Mouse (Mus musculus): ENCODE measurements at regions not wholly inside any gene's neighbourhood (a gene's known extent, or its start where the extent isn't known, plus 50 kb on each side); places are given as distances from the start of the nearest gene placed in this dataset.
A peak's percentile ranks its signal among the peaks of the same experiment; 100 is the strongest.

DNA sequence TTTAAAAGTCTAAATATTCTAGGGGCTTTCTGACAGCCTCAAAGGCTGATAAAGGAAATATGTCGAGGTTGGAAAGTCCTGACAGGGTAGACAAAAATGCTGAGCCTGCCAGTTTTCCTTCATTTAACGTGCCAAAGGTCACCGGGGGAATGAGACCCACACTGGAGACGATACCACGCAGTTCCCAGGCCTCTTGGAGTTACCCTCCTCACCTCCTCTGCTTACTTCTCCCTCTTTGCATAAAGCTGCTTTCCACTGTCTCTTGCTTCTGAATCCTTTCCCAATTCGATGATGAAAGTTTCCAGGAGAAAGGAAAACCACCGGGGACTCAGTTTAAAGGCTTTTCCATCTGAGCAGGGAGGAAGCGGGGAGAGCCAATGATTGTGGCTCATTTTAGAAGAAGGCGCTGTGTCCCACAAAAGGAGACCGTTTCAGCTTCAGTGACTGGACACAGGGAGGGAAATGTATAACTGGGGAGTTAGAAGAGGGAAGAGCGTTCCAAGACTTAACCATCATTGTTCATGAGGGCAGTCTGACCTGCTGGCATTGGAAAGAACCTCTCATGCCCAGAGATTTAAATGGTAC lies 243.2 kb upstream of the Fn1 start:
- DNase-seq = no peak

DNA sequence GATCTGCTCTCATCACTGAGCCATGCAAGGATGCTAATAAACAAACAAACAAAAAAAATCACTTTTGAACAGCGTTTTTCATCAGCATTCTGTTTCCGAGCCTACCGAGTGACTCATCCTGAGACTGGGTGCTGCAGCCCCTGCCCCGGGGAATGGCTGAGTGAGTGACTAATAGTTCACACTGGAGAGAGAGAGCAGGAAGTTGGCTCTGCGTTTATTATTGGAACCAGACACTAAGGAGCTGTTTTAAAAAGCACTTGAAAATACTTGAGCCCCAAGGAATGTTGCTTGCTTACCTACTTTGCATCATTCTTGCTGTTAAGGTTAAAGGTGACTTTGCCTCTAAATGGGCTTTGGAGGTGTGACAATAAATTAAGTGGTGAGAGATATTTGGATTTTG lies 240.6 kb upstream of the Fn1 start:
- no peak for DNase-seq

DNA sequence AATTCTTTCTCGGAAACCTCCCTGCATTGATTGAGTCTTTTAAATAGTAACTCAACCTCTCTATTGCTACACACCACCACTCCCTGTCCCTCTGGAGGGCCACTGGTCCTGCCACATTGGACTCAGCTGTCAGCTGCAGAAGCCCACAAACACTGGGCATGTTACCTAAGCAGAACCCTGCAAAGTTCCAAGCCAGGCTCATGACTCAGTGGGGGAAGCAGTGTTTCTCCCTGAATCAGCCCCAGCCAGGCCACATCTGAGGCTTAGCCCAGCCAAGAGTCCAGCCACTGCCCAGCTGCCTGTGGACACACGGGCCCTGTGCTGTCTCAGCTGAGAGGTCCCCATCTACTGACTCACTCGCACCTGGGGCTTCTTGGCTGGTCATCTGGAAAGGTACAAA lies 234.8 kb upstream of the Fn1 start:
- no peak for DNase-seq

DNA sequence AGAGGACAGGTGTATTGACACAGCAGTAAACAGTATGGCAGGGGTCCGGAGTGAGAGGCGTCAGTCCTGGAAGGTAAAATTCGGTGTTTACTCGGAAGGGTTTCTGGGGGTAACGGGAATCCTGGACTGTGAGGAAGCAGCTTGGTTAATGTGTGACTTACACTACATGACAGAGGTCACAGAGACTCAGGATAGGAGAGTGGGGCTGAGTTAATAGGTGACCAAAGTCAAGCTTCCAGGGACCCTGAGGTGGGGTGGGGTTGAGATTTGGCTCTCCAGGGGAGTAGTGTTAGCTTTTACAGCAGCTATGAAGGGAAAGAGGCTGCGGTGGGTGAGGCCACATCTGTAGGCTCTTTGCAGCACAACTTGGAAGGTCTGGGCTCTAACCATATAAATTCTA lies 233.9 kb upstream of the Fn1 start:
- DNase-seq = no peak

DNA sequence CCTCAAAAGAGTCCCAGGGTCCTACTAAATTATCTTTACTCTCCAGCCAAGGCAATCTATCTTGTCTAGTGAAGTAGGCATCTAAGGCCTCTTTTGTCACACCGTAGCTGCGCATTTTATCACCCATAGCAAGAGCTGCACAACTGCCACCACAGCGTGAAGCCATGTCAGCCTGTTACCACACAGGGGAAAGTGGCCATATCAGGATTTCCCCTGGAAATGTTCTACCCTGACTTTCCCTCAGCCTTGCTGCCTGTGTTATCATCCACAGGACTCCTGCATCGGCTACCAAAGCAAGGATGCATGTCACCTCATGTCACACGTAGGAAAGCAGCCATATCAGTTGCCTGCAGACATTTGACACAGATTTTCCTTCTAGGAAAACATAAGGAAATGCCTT lies 233.2 kb upstream of the Fn1 start:
- DNase-seq = no peak

DNA sequence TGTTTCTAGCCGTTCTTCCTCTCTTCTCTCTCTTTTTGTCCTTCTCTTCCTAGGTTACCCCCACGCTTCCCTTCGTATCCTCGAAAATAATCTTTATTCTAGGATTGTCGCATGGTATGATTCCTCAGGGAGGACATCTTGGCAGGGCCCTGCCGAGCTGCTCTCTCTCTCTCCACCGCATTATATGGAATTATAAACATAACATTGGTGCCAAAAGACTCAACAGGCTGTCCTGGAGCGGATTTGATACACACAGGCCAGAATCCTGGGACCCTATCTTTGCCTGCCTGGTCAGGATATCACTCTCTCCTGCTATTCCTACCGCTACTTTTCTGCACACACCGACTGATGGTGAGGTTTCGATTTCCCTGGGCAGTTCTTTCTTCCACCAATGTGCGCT lies 228.9 kb upstream of the Fn1 start:
- peak in 1 of 2 experiments; percentile 29 for DNase-seq

DNA sequence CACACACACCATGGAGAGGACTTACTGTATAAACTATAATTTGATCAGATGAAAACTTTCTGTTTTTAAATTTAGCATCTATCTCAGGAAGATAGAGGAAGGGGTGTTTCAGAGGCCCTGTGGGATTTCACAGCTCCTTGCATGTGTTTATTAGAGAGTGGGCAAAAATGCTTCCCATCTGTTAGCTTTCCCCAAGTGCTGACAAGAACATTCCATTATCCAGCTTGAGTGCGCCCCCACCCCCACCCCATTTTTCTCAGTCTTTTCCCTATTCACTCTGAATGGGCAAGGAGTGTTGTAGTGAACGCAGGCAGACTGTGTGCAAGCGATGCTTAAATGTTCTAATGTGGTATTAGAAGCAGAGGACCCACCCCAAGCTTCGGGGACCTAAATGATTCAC lies 228.2 kb upstream of the Fn1 start:
- DNase-seq = no peak

DNA sequence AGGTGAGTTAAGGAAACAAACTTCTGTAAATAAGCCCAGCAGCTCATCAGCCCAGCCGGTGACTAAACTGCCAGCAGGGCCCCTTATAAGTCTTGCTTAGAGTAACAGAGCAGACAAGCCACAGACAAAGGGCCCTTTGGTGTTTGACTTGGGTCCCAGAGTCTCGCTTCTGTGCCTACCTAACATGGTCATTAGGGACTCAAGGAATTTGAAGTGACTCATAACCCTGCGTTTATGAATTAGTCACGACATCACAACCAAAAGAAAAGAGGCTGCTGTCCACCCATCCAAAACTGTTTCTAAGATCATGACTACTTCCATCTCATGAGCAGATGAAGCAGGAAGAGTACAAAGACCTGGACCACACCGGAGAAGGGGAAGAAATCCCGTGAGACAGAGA lies 227.5 kb upstream of the Fn1 start:
- no peak for DNase-seq

DNA sequence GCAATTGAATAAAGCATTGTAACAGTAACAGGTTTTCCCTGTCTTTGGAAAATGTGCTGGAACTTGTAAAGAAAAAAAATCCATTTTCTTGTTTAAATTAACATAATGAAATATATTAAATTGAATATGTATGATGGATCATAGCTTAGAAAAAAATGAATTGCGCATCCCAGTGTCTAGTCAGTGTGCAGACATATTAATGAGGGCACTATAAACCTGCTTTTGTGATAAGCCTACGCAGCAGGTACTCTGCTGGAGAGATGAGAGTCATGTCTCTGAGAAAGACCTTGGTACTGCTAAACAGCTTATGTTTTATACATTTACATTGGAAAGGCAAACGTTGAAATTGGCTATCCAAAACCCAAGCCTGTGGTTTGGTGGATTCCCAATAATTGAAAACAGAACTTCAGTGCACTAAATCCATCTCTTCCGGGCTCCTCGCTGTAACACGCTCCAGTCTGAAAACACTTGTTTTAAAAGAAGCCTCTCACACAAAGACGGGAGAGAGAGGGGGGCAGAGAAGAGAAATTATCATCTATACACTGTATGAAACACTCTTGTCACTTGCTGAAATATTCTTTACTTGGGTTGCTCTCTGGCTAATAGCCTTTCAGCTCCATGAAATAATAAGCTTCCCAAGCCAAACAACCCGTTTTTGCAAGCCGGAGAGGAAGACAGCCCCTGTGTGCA lies 223.9 kb upstream of the Fn1 start:
- no peak for DNase-seq

DNA sequence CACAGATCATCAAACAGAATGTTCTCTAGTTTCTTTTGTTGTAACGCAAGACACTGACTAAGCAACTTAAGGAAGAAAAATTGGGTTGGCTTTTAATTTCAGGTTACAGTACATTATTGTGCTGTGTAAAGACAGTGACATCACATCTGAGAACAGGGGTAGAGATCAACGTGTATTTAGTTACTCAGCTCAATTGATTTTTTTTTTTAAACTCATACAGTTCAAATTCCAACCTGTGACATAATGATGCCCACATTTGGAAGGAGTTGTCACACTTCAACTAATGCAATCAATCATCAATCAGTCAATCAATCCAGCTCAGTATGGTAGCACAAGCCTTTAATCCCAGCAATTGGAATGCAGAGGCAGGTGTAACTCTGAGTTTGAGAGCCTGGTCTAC lies 221.0 kb upstream of the Fn1 start:
- DNase-seq = no peak

DNA sequence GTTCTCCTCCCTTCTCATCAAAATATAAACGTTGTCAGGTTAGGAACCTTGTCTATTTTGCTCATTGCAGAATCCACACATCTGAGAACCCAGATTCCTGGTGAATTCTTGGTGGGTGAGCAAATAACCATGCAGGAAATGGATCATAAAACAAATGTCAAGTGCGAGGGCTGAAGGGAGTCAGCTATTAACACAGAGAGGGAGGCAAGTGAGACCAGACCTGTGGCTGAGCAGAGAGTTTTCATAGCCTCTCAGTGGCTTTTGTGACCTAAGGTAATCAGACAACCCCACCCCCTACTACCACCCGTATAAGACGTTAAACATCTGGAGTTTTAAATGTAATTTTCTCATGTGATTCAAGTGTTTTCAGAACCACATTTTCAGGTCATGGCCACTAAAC lies 212.7 kb upstream of the Fn1 start:
- DNase-seq = no peak

DNA sequence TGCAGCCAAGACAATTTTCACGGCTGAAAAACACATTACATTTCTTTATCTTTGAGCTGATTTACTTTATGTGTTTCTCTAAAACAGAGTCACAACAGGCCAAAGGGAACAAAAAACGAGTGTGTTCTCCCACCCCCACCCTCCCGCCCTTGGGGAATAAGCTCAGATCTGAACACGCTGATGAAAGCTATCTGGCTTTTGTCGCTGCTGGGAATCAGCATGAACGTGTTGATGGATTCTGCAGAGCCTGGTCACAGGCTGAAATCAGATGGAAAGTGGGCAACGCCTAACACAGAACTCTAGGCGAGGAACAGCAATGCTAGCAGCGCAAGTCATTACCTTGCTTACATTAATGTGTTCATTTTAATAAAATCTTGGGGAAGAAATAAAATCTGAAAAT lies 211.7 kb upstream of the Fn1 start:
- DNase-seq = no peak

DNA sequence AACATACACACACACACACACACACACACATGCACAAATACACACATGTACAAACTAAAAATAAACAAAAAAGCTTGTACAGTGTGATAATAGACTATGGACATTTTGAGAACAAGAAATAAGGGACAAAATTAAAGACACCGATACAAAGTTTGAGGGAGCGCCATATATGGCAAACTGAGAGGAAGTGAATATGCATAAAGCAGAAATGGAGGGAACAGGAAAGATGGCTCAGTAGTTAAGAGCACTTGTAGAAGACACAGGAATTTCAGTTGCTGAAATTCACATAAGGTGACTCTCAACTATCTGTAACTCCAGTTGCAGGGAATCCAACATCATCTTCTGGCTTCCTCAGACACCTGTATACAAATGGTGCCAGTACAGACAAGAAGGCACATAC lies 200.2 kb upstream of the Fn1 start:
- no peak for DNase-seq

DNA sequence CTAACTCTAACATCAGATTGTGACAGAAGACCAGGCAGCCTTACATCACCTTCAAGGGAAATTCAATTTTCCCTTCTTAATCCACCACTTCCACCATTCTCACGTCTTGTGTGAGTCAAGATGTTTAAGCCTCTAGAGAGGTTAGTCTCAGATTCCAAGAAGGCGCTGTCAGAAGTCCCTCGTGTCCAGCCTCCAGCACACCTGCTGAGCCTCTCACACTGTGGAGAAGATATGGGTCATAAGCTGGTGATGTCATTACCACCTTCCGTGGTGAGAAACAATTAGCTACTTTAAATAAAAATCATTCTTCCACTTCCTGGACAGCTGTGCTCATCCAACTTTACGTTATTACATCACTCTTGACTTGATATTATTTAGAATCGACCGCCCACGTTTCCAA lies 198.3 kb upstream of the Fn1 start:
- DNase-seq = no peak

DNA sequence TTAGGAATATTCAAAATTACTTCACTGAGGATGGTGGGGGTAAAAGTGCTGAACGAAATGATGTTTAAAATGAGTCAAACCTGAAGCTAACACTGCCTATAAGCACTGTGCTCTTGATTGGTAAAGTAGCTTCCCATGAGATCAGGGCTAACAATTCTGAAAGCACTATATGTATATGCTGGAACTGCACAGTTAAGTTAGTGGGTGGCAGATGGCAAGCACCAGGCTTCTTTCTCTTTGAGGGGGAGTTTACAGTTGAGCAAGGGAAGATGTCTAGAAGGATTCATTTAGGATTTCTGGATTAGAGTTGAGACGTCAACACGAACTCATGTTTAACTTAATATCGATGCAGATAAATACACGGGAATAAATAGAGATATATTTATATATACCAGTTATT lies 195.7 kb upstream of the Fn1 start:
- DNase-seq = no peak

DNA sequence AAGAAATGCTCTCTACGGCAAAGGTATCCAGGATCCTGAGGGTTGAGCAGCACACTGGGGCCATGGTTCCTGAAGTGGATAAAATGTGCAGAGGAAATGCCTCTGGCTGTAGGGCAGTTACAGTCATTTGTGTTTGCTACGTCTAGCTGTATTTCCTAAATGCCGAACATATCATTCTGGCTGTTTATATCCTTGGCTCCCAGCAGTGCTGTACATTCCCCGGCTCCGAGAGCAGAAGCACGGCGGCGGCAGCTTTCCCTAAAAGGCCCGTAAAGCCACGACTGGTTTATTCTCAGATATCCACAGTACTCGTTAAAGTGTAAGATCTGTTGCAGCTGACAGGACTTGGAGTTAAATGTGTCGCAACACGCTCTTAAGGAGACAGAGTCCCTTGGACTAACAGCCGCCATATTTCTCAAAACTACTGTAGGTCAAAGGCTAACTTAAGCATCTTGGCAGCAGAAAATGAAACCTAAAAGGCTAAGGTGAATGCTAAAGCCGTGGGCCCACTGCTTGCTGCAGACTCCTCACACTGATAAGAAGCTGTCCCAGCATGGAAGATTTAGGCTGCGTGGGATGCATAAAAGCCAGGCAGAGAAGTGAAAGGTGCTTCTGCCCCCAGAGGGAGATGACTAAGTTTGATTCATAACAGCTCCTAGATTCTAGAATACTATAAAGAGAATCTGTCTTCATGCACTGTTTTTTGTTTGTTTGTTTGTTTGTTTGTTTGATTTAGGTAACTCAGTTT lies 192.1 kb upstream of the Fn1 start:
- no peak for DNase-seq

DNA sequence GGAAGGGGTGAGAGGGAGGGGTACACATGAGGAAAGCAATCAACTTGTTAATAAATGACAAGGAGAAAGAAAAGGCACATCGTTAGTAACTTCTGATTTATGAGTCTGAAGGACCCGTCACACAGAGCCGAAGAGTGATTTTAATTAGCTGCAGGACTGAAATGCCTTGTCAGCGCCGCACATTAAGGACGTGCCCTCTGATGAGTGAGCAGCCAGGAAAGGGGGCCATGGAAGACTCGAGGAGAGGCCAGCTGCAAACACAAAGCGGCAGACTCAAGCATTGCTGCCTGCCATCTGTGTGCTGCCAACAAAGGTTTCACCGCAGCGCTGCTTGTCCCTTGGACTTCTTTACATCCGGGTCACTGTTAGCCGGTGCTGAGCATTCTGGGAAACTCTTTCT lies 184.8 kb upstream of the Fn1 start:
- DNase-seq = no peak

DNA sequence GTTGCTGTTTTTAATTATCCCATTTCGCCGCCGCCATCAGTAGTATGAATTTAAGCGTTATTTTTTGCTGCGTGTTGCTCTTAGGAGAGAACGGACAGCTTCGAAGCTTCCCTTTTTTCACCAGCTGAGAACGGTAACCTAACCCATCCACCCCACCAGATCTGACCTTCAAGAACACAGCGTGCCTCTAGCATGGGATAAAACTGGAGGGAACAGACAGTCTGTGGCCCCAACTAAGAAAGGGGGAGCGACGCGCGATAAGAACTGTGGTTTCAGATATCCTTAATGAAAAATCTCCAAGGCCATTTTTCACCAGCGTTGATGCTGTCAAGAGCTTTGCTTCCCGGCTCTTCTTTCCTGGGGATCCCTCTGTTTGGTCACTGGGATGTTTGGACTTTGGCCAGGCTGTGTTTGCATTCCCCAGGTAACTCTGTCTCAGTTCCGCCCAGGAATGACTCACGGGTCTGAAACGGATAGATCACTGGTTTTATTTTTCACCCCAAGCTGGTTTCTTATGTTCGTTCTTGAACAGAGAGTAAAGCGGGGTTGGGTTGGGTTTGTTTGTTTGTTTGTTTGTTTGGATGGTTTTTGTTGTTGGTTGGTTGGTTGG lies 184.1 kb upstream of the Fn1 start:
- no peak for DNase-seq

DNA sequence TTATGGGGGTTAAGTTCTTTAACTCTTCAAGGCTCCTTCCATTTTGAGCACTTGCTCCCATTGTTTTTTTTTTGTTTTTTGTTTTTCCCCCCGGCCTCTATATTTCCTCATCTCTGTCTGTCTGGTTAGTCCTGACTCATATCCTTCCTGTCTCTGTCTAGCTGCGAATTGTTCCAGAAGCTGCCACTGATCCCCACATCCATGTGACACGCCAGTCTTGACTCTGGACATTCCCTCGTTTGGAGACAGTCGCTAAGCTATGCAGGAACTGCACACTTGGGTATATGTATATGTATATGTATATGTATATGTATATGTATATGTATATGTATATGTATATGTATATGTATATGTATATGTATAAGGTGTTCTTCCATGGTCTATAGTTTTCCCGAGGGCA lies 177.4 kb upstream of the Fn1 start:
- no peak for DNase-seq

DNA sequence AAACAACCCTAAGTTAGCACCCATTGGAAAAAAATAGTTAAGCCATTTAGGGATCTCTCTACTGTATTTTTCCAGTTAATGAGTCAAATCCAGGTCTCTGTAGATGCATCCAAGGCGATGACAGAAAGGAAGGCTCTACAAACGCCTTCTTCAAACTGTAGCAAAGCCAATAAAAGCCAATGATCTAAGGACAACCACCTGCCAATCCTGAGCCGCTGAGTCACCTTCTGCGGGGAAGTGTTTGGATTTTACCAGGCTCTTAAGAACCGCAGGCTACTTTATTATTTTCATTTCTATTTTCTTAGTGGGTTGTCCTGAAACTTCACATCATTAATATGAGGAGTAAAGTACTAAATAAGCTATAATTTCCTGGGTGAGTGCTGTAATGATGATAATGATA lies 171.4 kb upstream of the Fn1 start:
- no peak for DNase-seq

DNA sequence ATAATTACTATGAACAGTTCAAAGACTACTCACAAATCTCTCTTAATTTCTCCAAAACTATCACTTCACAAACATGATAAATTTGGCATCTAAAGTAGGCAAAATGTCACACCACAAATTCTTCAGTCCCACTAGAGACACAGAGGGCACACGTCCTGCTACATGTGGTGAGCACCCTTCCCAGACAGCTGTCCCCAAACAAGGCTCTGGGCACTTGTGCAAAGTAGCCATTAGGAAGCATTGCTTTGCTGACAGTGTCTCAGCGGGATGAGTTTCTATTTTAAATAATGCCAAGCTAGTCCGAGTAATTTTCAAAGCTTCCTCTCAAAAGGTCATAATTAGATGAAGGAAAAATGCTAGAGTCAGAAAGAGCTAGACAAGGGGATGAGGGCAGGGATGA lies 169.1 kb upstream of the Fn1 start:
- DNase-seq = no peak

DNA sequence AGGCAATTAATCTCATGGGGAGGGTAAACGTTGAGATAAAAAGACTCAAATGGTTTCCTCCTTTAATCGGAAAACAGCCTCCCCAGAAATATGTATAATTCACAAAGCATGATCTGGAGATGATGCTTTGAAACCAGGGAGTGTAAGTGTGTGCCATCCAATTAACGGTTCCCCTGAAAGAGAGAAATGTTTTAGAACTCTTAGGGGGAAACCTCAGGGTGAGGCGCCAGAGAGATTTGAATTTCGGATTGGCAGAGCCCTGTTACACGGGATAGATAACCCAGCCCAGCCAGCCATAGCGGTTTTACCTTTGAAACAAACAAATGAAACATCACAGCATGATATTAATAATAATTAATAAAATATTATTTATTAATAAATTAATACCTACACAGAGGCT lies 168.1 kb upstream of the Fn1 start:
- no peak for DNase-seq

DNA sequence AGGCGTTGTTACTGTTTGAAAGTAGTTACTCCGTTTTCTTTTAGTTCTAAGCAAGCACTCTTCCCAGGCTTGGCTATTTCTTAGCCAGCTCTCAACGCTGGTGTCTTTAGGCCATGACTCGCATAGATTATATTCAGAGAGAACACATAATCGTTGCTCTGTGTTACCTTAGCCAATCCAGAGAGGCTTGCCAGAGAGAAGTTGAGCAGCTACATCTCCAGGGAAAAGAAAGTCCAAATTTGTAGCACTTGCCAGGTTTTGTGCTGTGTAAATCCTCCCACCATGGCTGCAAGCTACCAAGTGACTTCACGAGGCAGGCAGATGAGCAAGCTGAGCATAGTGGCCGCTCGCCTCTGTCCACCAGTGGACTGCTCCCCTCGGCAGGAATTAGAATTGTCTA lies 163.3 kb upstream of the Fn1 start:
- DNase-seq = no peak

DNA sequence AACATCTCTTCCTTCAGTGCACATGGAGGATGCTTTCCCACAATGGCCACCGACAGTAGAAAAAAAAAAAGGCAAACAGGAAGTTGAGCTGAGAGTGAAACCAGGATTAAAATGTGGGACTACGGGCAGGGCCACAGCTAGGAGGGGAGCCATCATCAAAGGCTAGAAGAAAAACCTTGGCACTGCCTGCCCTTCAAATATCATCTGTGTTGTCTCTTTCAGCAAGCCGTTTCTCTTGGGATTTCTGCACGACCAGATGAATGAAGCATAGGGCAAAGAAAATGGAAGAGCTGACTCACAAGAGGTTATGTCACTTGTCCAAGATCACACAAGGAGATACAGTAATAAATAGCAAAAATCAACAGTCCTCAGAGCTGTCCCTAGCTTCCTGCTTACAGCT lies 161.1 kb upstream of the Fn1 start:
- no peak for DNase-seq

All from cerebellum, postnatal 10 days (tissue).